In the genomic region with DNA sequence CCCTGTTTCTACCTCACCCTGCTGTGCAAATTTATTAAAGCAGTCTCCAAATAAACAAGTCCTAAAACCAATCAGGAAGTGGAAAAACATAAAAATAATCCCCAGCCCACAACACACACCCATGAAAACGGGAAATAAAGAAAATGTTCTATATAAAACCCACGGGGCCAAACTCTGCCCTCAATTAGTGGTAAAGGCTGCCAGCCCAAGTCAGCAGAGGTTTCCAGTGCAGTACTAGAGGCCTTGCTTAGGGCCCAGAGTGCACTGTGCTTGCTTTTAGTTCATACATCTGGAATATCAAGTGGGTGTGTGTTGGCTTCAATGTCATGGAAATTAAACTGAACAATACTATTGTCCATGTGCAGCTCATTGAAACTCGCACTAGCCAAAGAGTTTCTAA, we compare ENCODE assay signal across 11 mouse cellular contexts.
"Had no signal": no experiment of that assay in that cellular context is flagged by ENCODE, and none has a peak within 500 bp of the region (broad histone marks: within the 10 kb centered on the region; RNA-seq: fewer than 3 reads in every experiment).

No protein-coding gene starts in this region.

- H3K36me3 ChIP-seq: midbrain, embryonic 10.5 days; midbrain, embryonic 15.5 days; neural tube, embryonic 12.5 days had no signal

- DNase-seq: kidney, adult 8-10 months; kidney, postnatal 25 days; lung, adult 18-20 months; thymus, adult 18-20 months; thymus, postnatal 25 days had no signal

- H3K4me2 ChIP-seq: midbrain, embryonic 15.5 days; neural tube, embryonic 12.5 days had no signal

- H3K4me3 ChIP-seq: layer of hippocampus, adult 2 months; midbrain, embryonic 10.5 days; midbrain, embryonic 15.5 days; neural tube, embryonic 12.5 days had no signal

- H3K9ac ChIP-seq: liver, embryonic 14.5 days; midbrain, embryonic 15.5 days; neural tube, embryonic 12.5 days had no signal

- H3K27ac ChIP-seq: layer of hippocampus, adult 2 months; liver, embryonic 14.5 days; midbrain, embryonic 10.5 days; midbrain, embryonic 15.5 days; neural tube, embryonic 12.5 days had no signal

- H3K27me3 ChIP-seq: midbrain, embryonic 15.5 days; neural tube, embryonic 12.5 days had no signal

- ATAC-seq: intestine, postnatal 0 days; midbrain, embryonic 15.5 days had no signal

- H3K4me1 ChIP-seq: midbrain, embryonic 15.5 days had no signal

- H3K9me3 ChIP-seq: midbrain, embryonic 10.5 days; midbrain, embryonic 15.5 days; neural tube, embryonic 12.5 days had no signal
